Mouse (Mus musculus) liver, postnatal 0 days (tissue): ENCODE data around the gene Pycr2.

Experiments
- CTCF ChIP-seq: sonication (generic); IDR thresholded peaks from 2 replicates; pipeline ENCODE4 v1.5.1; 2016; ENCODE audit warnings: antibody characterized with exemption, low read depth
- EP300 ChIP-seq: IDR thresholded peaks from 2 replicates; pipeline ENCODE4 v1.6.1; 2016; ENCODE audit warnings: antibody characterized with exemption, low read depth, mild to moderate bottlenecking

- TF ChIP-seq CTCF = no peak
- no peak for TF ChIP-seq EP300
Measured at GRCm38 (mm10) chr1:180905876-180906275, 1.8 kb downstream of the Pycr2 start.
